27 mouse cellular contexts compared by ENCODE assay signal in genomic region chr3:153510048-153510630, GRCm38 (mm10).
A peak's percentile ranks its signal among the peaks of the same experiment; 100 is the strongest.
DNase-seq lines count a peak whose midpoint lies in the region; ATAC-seq and TF ChIP-seq lines count a peak whose summit lies in the region.
"Had no signal": no experiment of that assay in that cellular context is flagged by ENCODE, and none has a peak within 500 bp of the region (broad histone marks: within the 10 kb centered on the region; RNA-seq: fewer than 3 reads in every experiment).

No protein-coding gene starts in this region.

- DNase-seq in forebrain, postnatal 0 days = no peak
- DNase-seq in midbrain, embryonic 11.5 days (ENCODE audit: low spot score, missing footprints) = peak; percentile 39
- DNase-seq in MEL (ENCODE audit: low read depth, low spot score) = peak; percentile 52
- DNase-seq in midbrain, postnatal 0 days (ENCODE audit: low spot score) = no peak
- no peak for DNase-seq in layer of hippocampus, adult 11-12 months (ENCODE audit: low spot score)
- DNase-seq: adrenal gland, postnatal 14 days; B cell, adult 2 months; cerebellum, adult 11 months; cerebellum, adult 2 months; cerebellum, adult 9-11 months; cerebellum, postnatal 25 days; gastrocnemius, adult 2 months; gastrocnemius, postnatal 14 days; heart, adult 18-20 months; heart, postnatal 14 days; heart, postnatal 4 days had no signal

- peak in 1 of 2 experiments; percentile 56; a peak in 2 of 4 replicates for TF ChIP-seq POLR2A in MEL (IDR thresholded peaks at IDR 0.05; ENCODE audit: control insufficient read depth in 1 of 2, insufficient read depth in 1 of 2, low read depth in 1 of 2, low read length in 2 of 2, poor library complexity in 1 of 2)

- 81% methylated on average over 9 of the region's 9 CpGs for WGBS in forebrain, postnatal 0 days
- WGBS in forebrain, embryonic 12.5 days = 88% methylated on average over 9 of the region's 9 CpGs
- 89% methylated on average over 9 of the region's 9 CpGs for WGBS in midbrain, embryonic 11.5 days
- 85% methylated on average over 9 of the region's 9 CpGs for WGBS in midbrain, embryonic 13.5 days
- WGBS in midbrain, postnatal 0 days = 79% methylated on average over 9 of the region's 9 CpGs

- H3K36me3 ChIP-seq in forebrain, postnatal 0 days (ENCODE audit: insufficient read depth) = no peaks in the 10 kb centered on the region
- no peaks in the 10 kb centered on the region for H3K36me3 ChIP-seq in forebrain, embryonic 12.5 days (replicated peaks)
- H3K36me3 ChIP-seq in midbrain, embryonic 11.5 days (ENCODE audit: control insufficient read depth, insufficient read depth, low read length) = no peaks in the 10 kb centered on the region
- no peaks in the 10 kb centered on the region for H3K36me3 ChIP-seq in midbrain, embryonic 13.5 days
- H3K36me3 ChIP-seq in MEL (ENCODE audit: control insufficient read depth in 1 of 2, insufficient read depth in 2 of 2, low read length in 2 of 2) = peaks cover 6 to 43% of the 10 kb centered on the region in 2 experiments
- no peaks in the 10 kb centered on the region for H3K36me3 ChIP-seq in midbrain, postnatal 0 days (ENCODE audit: insufficient read depth, low read length)
- H3K36me3 ChIP-seq: embryonic facial prominence, embryonic 15.5 days had no signal

- no peak overlapping the region for H3K4me3 ChIP-seq in forebrain, postnatal 0 days (ENCODE audit: low read depth, low read length)
- H3K4me3 ChIP-seq in forebrain, embryonic 12.5 days (replicated peaks) = no peak overlapping the region
- H3K4me3 ChIP-seq in midbrain, embryonic 11.5 days (ENCODE audit: low read depth, low read length) = no peak overlapping the region
- H3K4me3 ChIP-seq in midbrain, embryonic 13.5 days (replicated peaks) = no peak overlapping the region
- peak overlapping the region; percentile 3 to 44; a peak in 3 of 4 replicates for H3K4me3 ChIP-seq in MEL (ENCODE audit: control insufficient read depth in 1 of 2, insufficient read depth in 1 of 2, low read depth in 2 of 2, low read length in 2 of 2)
- H3K4me3 ChIP-seq in midbrain, postnatal 0 days (ENCODE audit: low read depth, low read length) = no peak overlapping the region
- H3K4me3 ChIP-seq: embryonic facial prominence, embryonic 12.5 days; embryonic facial prominence, embryonic 15.5 days; forebrain, embryonic 13.5 days; gastrocnemius, adult 2 months; heart, embryonic 13.5 days had no signal

- H3K27ac ChIP-seq in forebrain, postnatal 0 days (ENCODE audit: low read depth, low read length) = peak overlapping the region; percentile 57; the same call in 1 of the 2 replicates
- H3K27ac ChIP-seq in forebrain, embryonic 12.5 days = no peak overlapping the region
- H3K27ac ChIP-seq in midbrain, embryonic 11.5 days (ENCODE audit: low read depth, low read length) = no peak overlapping the region
- H3K27ac ChIP-seq in midbrain, embryonic 13.5 days = no peak overlapping the region; the same call in 1 of the 2 replicates
- H3K27ac ChIP-seq in MEL (ENCODE audit: control insufficient read depth, low read depth, low read length) = peak overlapping the region; percentile 91
- peak overlapping the region; percentile 74 for H3K27ac ChIP-seq in midbrain, postnatal 0 days (ENCODE audit: low read depth, low read length)
- H3K27ac ChIP-seq: embryonic facial prominence, embryonic 15.5 days; gastrocnemius, adult 2 months; heart, embryonic 13.5 days; hindbrain, embryonic 14.5 days had no signal

- H3K9me3 ChIP-seq in forebrain, postnatal 0 days (ENCODE audit: low read length) = no peaks in the 10 kb centered on the region
- no peaks in the 10 kb centered on the region for H3K9me3 ChIP-seq in forebrain, embryonic 12.5 days
- H3K9me3 ChIP-seq in midbrain, embryonic 11.5 days (ENCODE audit: control insufficient read depth, low read length) = no peaks in the 10 kb centered on the region
- no peaks in the 10 kb centered on the region for H3K9me3 ChIP-seq in midbrain, embryonic 13.5 days
- no peaks in the 10 kb centered on the region for H3K9me3 ChIP-seq in MEL (replicated peaks; ENCODE audit: insufficient read depth, low read length)
- no peaks in the 10 kb centered on the region for H3K9me3 ChIP-seq in midbrain, postnatal 0 days (ENCODE audit: low read length)
- H3K9me3 ChIP-seq: embryonic facial prominence, embryonic 12.5 days; embryonic facial prominence, embryonic 15.5 days; forebrain, embryonic 13.5 days; G1E; heart, embryonic 10.5 days; heart, embryonic 13.5 days had no signal

- H3K79me2 ChIP-seq in MEL (ENCODE audit: control insufficient read depth, insufficient read depth, low read length, poor library complexity) = no peaks in the 10 kb centered on the region; the same call in 1 of the 2 replicates

- H3K27me3 ChIP-seq in forebrain, postnatal 0 days (ENCODE audit: insufficient read depth, low read length) = no peaks in the 10 kb centered on the region
- H3K27me3 ChIP-seq in forebrain, embryonic 12.5 days = no peaks in the 10 kb centered on the region
- H3K27me3 ChIP-seq in midbrain, embryonic 11.5 days (ENCODE audit: control insufficient read depth, insufficient read depth, low read length) = no peaks in the 10 kb centered on the region
- no peaks in the 10 kb centered on the region for H3K27me3 ChIP-seq in midbrain, embryonic 13.5 days
- no peaks in the 10 kb centered on the region for H3K27me3 ChIP-seq in MEL (ENCODE audit: control insufficient read depth in 1 of 2, insufficient read depth in 2 of 2, low read length in 2 of 2)
- no peaks in the 10 kb centered on the region for H3K27me3 ChIP-seq in midbrain, postnatal 0 days (ENCODE audit: insufficient read depth, low read length)
- H3K27me3 ChIP-seq: CH12.LX; embryonic facial prominence, embryonic 12.5 days; embryonic facial prominence, embryonic 15.5 days; forebrain, embryonic 13.5 days had no signal

- H3K4me1 ChIP-seq in forebrain, postnatal 0 days (ENCODE audit: insufficient read depth) = peaks cover 5% of the 10 kb centered on the region; the same call in 1 of the 2 replicates
- H3K4me1 ChIP-seq in forebrain, embryonic 12.5 days = peaks cover 6% of the 10 kb centered on the region; the same call in 1 of the 2 replicates
- no peaks in the 10 kb centered on the region for H3K4me1 ChIP-seq in midbrain, embryonic 11.5 days (ENCODE audit: control insufficient read depth, insufficient read depth, low read length)
- peaks cover 20% of the 10 kb centered on the region for H3K4me1 ChIP-seq in midbrain, embryonic 13.5 days (replicated peaks)
- peaks cover 34 to 45% of the 10 kb centered on the region in 2 experiments for H3K4me1 ChIP-seq in MEL (ENCODE audit: control insufficient read depth in 1 of 2, insufficient read depth in 2 of 2, low read length in 2 of 2)
- peaks cover 19% of the 10 kb centered on the region for H3K4me1 ChIP-seq in midbrain, postnatal 0 days (ENCODE audit: insufficient read depth, low read length)
- H3K4me1 ChIP-seq: forebrain, embryonic 13.5 days had no signal

- ATAC-seq in forebrain, postnatal 0 days = no peak
- no peak for ATAC-seq in forebrain, embryonic 12.5 days (ENCODE audit: low FRiP score)
- ATAC-seq in midbrain, embryonic 11.5 days (ENCODE audit: low FRiP score) = no peak
- no peak for ATAC-seq in midbrain, embryonic 13.5 days
- ATAC-seq in midbrain, postnatal 0 days (ENCODE audit: low FRiP score) = no peak
- ATAC-seq: inflammation-experienced regulatory T-cells, adult 6 months had no signal

- no peak for TF ChIP-seq RAD21 in MEL (IDR thresholded peaks at IDR 0.05; ENCODE audit: low read depth, low read length)

- peak in 1 of 2 experiments; percentile 9; a peak in 1 of 4 replicates for TF ChIP-seq EP300 in MEL (IDR thresholded peaks at IDR 0.05; ENCODE audit: low read depth in 1 of 2, low read length in 2 of 2)

- TF ChIP-seq CTCF in forebrain, postnatal 0 days (IDR thresholded peaks at IDR 0.05; ENCODE audit: low read depth) = no peak
- no peak for TF ChIP-seq CTCF in MEL (IDR thresholded peaks at IDR 0.05 in 2 of 3, conservative IDR thresholded peaks at IDR 0.05 in 1 of 3; ENCODE audit: control insufficient read depth in 1 of 3, insufficient read depth in 1 of 3, low read depth in 2 of 3, low read length in 3 of 3, poor library complexity in 1 of 3, severe bottlenecking in 1 of 3)
- TF ChIP-seq CTCF in midbrain, postnatal 0 days (IDR thresholded peaks at IDR 0.05) = no peak

- no peak overlapping the region for H3K9ac ChIP-seq in forebrain, postnatal 0 days
- H3K9ac ChIP-seq in forebrain, embryonic 12.5 days = no peak overlapping the region
- no peak overlapping the region for H3K9ac ChIP-seq in midbrain, embryonic 11.5 days (ENCODE audit: low read length)
- H3K9ac ChIP-seq in midbrain, embryonic 13.5 days (replicated peaks) = no peak overlapping the region
- peak overlapping the region; percentile 59 for H3K9ac ChIP-seq in MEL (ENCODE audit: control insufficient read depth, low read depth, low read length, poor library complexity, severe bottlenecking)
- H3K9ac ChIP-seq in midbrain, postnatal 0 days (replicated peaks; ENCODE audit: low read length, poor library complexity, severe bottlenecking) = no peak overlapping the region
- H3K9ac ChIP-seq: embryonic facial prominence, embryonic 12.5 days; embryonic facial prominence, embryonic 15.5 days; forebrain, embryonic 13.5 days; heart, embryonic 13.5 days; hindbrain, embryonic 14.5 days had no signal

- H3K4me2 ChIP-seq in forebrain, postnatal 0 days (ENCODE audit: low read depth) = no peak overlapping the region
- H3K4me2 ChIP-seq in forebrain, embryonic 12.5 days = no peak overlapping the region
- H3K4me2 ChIP-seq in midbrain, embryonic 11.5 days = no peak overlapping the region
- no peak overlapping the region for H3K4me2 ChIP-seq in midbrain, embryonic 13.5 days (replicated peaks)
- no peak overlapping the region for H3K4me2 ChIP-seq in midbrain, postnatal 0 days (ENCODE audit: low read depth, low read length, poor library complexity, severe bottlenecking)
- H3K4me2 ChIP-seq: embryonic facial prominence, embryonic 12.5 days; embryonic facial prominence, embryonic 15.5 days; forebrain, embryonic 13.5 days; heart, embryonic 13.5 days; hindbrain, embryonic 14.5 days had no signal

TF ChIP-seq in MEL, 35 proteins besides CTCF, POLR2A, EP300 and RAD21:
- peak; percentile 68 for TF ChIP-seq MXI1 (IDR thresholded peaks at IDR 0.05; ENCODE audit: low read depth, low read length)
- TF ChIP-seq TBP (IDR thresholded peaks at IDR 0.05; ENCODE audit: low read depth, low read length) = peak; percentile 52
- TF ChIP-seq HCFC1 (IDR thresholded peaks at IDR 0.05; ENCODE audit: low read depth, low read length) = no peak; the same call in 1 of the 2 replicates
- no peak for TF ChIP-seq POLR2AphosphoS5 (IDR thresholded peaks at IDR 0.05; ENCODE audit: borderline replicate concordance, low read depth, low read length)
- peak; percentile 79; the same call in 1 of the 2 replicates for TF ChIP-seq CHD1 (IDR thresholded peaks at IDR 0.05; ENCODE audit: low read depth, low read length)
- TF ChIP-seq TCF12 (IDR thresholded peaks at IDR 0.05; ENCODE audit: low read depth, low read length) = peak; percentile 47
- peak; percentile 13; the same call in 1 of the 2 replicates for TF ChIP-seq NELFE (IDR thresholded peaks at IDR 0.05; ENCODE audit: low read depth, low read length)
- no peak for TF ChIP-seq USF2 (IDR thresholded peaks at IDR 0.05; ENCODE audit: borderline replicate concordance in 1 of 2, insufficient read depth in 1 of 2, low read depth in 1 of 2, low read length in 2 of 2)
- peak; percentile 58; the same call in 1 of the 2 replicates for TF ChIP-seq SIN3A (IDR thresholded peaks at IDR 0.05; ENCODE audit: low read length)
- TF ChIP-seq POLR2AphosphoS2 (IDR thresholded peaks at IDR 0.05; ENCODE audit: low read length) = peak; percentile 76

Comparison
In these comparisons a context has a peak if more than half of its experiments do, and no peak if none do; other contexts are left out.
1. DNase-seq: peak in midbrain, embryonic 11.5 days (single experiment) and MEL (single experiment); none in forebrain, postnatal 0 days (single experiment), midbrain, postnatal 0 days (single experiment) and layer of hippocampus, adult 11-12 months (single experiment).
2. H3K27ac ChIP-seq: peak in forebrain, postnatal 0 days (single experiment), MEL (single experiment) and midbrain, postnatal 0 days (single experiment); none in forebrain, embryonic 12.5 days (single experiment), midbrain, embryonic 11.5 days (single experiment) and midbrain, embryonic 13.5 days (single experiment).
3. H3K4me3 ChIP-seq: peak in MEL (2 of 2); none in forebrain, postnatal 0 days (single experiment), forebrain, embryonic 12.5 days (single experiment), midbrain, embryonic 11.5 days (single experiment), midbrain, embryonic 13.5 days (single experiment) and midbrain, postnatal 0 days (single experiment).